Mouse (Mus musculus): ENCODE results near the gene Kcnh8. TPM values are rescaled to one million over a fixed set of nuclear protein-coding genes. Genes with fewer than 3 reads are reported as not detected.

The Kcnh8 gene
- polyA plus RNA-seq, 1 experiment from 2014 or later: 0.33 TPM

DNA sequence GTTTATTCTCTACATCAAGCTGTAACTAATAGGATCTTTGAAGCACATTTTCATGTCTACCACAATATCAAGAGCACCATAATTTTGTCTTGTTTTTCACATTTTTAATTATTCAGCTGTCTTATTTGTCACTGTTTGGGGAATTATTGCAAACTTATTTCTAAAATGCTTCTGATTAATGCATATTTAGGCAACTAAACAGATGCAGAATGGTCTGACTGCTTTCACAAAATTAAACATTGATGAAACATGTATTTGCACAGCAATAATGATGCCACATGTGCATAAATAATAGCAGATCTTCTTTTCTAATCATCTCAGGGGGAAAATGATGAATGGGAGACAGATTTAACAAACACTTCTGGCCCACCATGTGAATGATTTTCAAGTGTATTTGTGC lies 341.5 kb downstream of the Kcnh8 start:
- Histone ChIP-seq H3K9ac (ENCODE audit: low read depth, low read length) (no peak overlapping the region), H3K27ac (ENCODE audit: low read length) (no peak overlapping the region), H3K9me3 (ENCODE audit: control insufficient read depth, low read length) (no peaks in the 10 kb centered on the region)

DNA sequence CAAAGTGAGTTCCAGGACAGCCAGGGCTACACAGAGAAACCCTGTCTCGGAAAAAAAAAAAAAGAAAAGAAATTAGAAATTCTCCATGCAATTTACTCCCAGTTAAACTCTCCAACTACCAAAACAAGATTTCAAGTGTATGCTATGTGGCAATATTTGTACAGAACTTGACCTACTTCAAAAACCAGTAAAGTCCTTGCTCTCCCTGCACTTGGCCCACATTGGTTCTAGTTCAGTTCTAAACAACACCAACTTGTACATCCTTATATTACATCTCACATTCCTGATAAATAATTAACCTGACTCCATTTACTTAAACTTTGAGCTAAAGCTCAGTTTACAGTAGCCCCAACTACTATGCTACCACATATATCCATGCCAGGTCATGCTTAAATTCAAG lies 370.2 kb downstream of the Kcnh8 start:
- Histone ChIP-seq H3K9me3 (ENCODE audit: control insufficient read depth, low read length) (no peaks in the 10 kb centered on the region), H3K27me3 (replicated peaks; ENCODE audit: control insufficient read depth, insufficient read depth, low read length) (no peaks in the 10 kb centered on the region), H3K36me3 (ENCODE audit: control insufficient read depth, insufficient read depth, low read length) (no peaks in the 10 kb centered on the region), H3K4me1 (ENCODE audit: control insufficient read depth, insufficient read depth, low read length) (no peaks in the 10 kb centered on the region), H3K27ac (ENCODE audit: low read length) (no peak overlapping the region), H3K4me3 (ENCODE audit: low read length) (no peak overlapping the region), H3K9ac (ENCODE audit: low read depth, low read length) (no peak overlapping the region), H3K4me2 (ENCODE audit: low read depth, low read length) (no peak overlapping the region)
- WGBS: 86% methylated on average over 1 of the region's 1 CpGs
- ATAC-seq: no peak

More for the DNA sequence above, 341.5 kb downstream of the Kcnh8 start:
- Histone ChIP-seq H3K4me1 (ENCODE audit: control insufficient read depth, insufficient read depth, low read length) (no peaks in the 10 kb centered on the region), H3K4me3 (ENCODE audit: low read length) (no peak overlapping the region), H3K4me2 (ENCODE audit: low read depth, low read length) (no peak overlapping the region), H3K27me3 (replicated peaks; ENCODE audit: control insufficient read depth, insufficient read depth, low read length) (no peaks in the 10 kb centered on the region), H3K36me3 (ENCODE audit: control insufficient read depth, insufficient read depth, low read length) (no peaks in the 10 kb centered on the region)
- no peak for ATAC-seq

GRCm38 (mm10) chr17:52980958-52981357 lies 378.4 kb downstream of the Kcnh8 start:
- Histone ChIP-seq H3K27ac (ENCODE audit: low read length) (no peak overlapping the region), H3K9me3 (ENCODE audit: control insufficient read depth, low read length) (no peaks in the 10 kb centered on the region), H3K36me3 (ENCODE audit: control insufficient read depth, insufficient read depth, low read length) (no peaks in the 10 kb centered on the region), H3K4me3 (ENCODE audit: low read length) (no peak overlapping the region), H3K9ac (ENCODE audit: low read depth, low read length) (no peak overlapping the region), H3K27me3 (replicated peaks; ENCODE audit: control insufficient read depth, insufficient read depth, low read length) (no peaks in the 10 kb centered on the region), H3K4me1 (ENCODE audit: control insufficient read depth, insufficient read depth, low read length) (no peaks in the 10 kb centered on the region), H3K4me2 (ENCODE audit: low read depth, low read length) (no peak overlapping the region)
- ATAC-seq: no peak
- WGBS: 88% methylated on average over 4 of the region's 4 CpGs

All from intestine, embryonic 16.5 days (tissue).